In genomic region chr5:145231893-145232411, GRCm38 (mm10) we compare ENCODE assay signal across 8 mouse cellular contexts. TPM values are rescaled to one million over a fixed set of nuclear protein-coding genes. Genes with fewer than 3 reads are reported as not detected.
DNase-seq lines count a peak whose midpoint lies in the region; ATAC-seq and TF ChIP-seq lines count a peak whose summit lies in the region.

No protein-coding gene starts in this region.

- no peak; the same call in 1 of the 2 replicates for TF ChIP-seq POLR2A in embryonic fibroblast, embryonic 13.5 days (IDR thresholded peaks at IDR 0.05; ENCODE audit: low read depth, low read length)

- peak overlapping the region; percentile 99 for H3K4me3 ChIP-seq in heart, postnatal 0 days (ENCODE audit: low read depth, low read length)
- peak overlapping the region; percentile 89 for H3K4me3 ChIP-seq in embryonic fibroblast, embryonic 13.5 days (ENCODE audit: insufficient read depth, low read length)
- H3K4me3 ChIP-seq in limb, embryonic 13.5 days, result peak overlapping the region; percentile 99

- WGBS in heart, postnatal 0 days, result under 1% methylated on average over 49 of the region's 49 CpGs
- 0% methylated on average over 48 of the region's 49 CpGs for WGBS in limb, embryonic 13.5 days

- peak overlapping the region; percentile 79 for H3K4me2 ChIP-seq in heart, postnatal 0 days (ENCODE audit: low read depth, low read length)
- peak overlapping the region; percentile 79 for H3K4me2 ChIP-seq in limb, embryonic 13.5 days (replicated peaks)

- peak; percentile 16 for DNase-seq in heart, postnatal 0 days (ENCODE audit: low spot score)
- DNase-seq in heart, adult 8-10 months (ENCODE audit: low spot score), result no peak
- peak; percentile 56 for DNase-seq in Muller cell, postnatal 12 days (ENCODE audit: inconsistent ontology term)
- DNase-seq in skeletal muscle tissue, adult 2 months (ENCODE audit: low read depth, low spot score), result peak; percentile 7
- no peak for DNase-seq in gastrocnemius, postnatal 14 days
- DNase-seq in right cerebral cortex, adult 2 months (ENCODE audit: low spot score in 2 of 2), result no peak

- H3K27ac ChIP-seq in heart, postnatal 0 days (ENCODE audit: low read depth), result peak overlapping the region; percentile 98
- H3K27ac ChIP-seq in embryonic fibroblast, embryonic 13.5 days (ENCODE audit: insufficient read depth, low read length), result peak overlapping the region; percentile 44
- peak overlapping the region; percentile 84 for H3K27ac ChIP-seq in limb, embryonic 13.5 days

- H3K9ac ChIP-seq in heart, postnatal 0 days (replicated peaks; ENCODE audit: low read depth, low read length), result peak overlapping the region; percentile 100
- H3K9ac ChIP-seq in limb, embryonic 13.5 days, result peak overlapping the region; percentile 98

- TF ChIP-seq EP300 in heart, postnatal 0 days (IDR thresholded peaks at IDR 0.05; ENCODE audit: low read depth), result no peak

- H3K9me3 ChIP-seq in heart, postnatal 0 days (replicated peaks; ENCODE audit: control insufficient read depth, low read length), result no peaks in the 10 kb centered on the region
- H3K9me3 ChIP-seq in limb, embryonic 13.5 days, result no peaks in the 10 kb centered on the region

- TF ChIP-seq CTCF in heart, postnatal 0 days (IDR thresholded peaks at IDR 0.05; ENCODE audit: low read depth), result no peak
- no peak for TF ChIP-seq CTCF in embryonic fibroblast, embryonic 13.5 days (IDR thresholded peaks at IDR 0.05; ENCODE audit: borderline replicate concordance, insufficient read depth, low read length)

- peak; percentile 61 for ATAC-seq in heart, postnatal 0 days (ENCODE audit: insufficient read depth, low read depth)
- ATAC-seq in limb, embryonic 13.5 days (ENCODE audit: low FRiP score, low read depth), result peak; percentile 70

- H3K36me3 ChIP-seq in heart, postnatal 0 days (replicated peaks; ENCODE audit: control insufficient read depth, insufficient read depth, low read length), result peaks cover 35% of the 10 kb centered on the region
- peaks cover 36% of the 10 kb centered on the region for H3K36me3 ChIP-seq in limb, embryonic 13.5 days

- no peaks in the 10 kb centered on the region for H3K27me3 ChIP-seq in heart, postnatal 0 days (ENCODE audit: control insufficient read depth, insufficient read depth, low read length)
- no peaks in the 10 kb centered on the region for H3K27me3 ChIP-seq in limb, embryonic 13.5 days

- peaks cover 10% of the 10 kb centered on the region for H3K4me1 ChIP-seq in heart, postnatal 0 days (ENCODE audit: control insufficient read depth, insufficient read depth)
- no peaks in the 10 kb centered on the region for H3K4me1 ChIP-seq in embryonic fibroblast, embryonic 13.5 days (ENCODE audit: control insufficient read depth, insufficient read depth, low read length)
- H3K4me1 ChIP-seq in limb, embryonic 13.5 days, result peaks cover 18% of the 10 kb centered on the region

- intact Hi-C loops in gastrocnemius, postnatal 14 days (cut with DNase I; ENCODE audit: low total_unique reads), result loop anchor here (5.0 kb wide), 1 partner anchor 50 kb away; the partner anchor contains the start of gene Zscan25

RNA-seq across cellular contexts. Expression of gene Zfp655, which starts 0.4 kb away (rescaled TPM):
- 31.4 and 51.2 TPM in 2 replicates for total RNA-seq in heart, postnatal 0 days (2014; rRNA removed; ENCODE audit: low replicate concordance)
- polyA plus RNA-seq in heart, postnatal 0 days (2015; fragmentation: Nextera tagmentation; extraction: Ambion mirVana), result 29.2 and 33.4 TPM in 2 replicates
- 10 to 100 TPM; 29.1 to 31.3 (median 30.2) TPM for total RNA-seq in heart, adult 8-10 months (2022)
- polyA plus RNA-seq in embryonic fibroblast, embryonic 13.5 days (2011; ENCODE audit: insufficient read length, low read depth, missing spikeins), result 28.8 and 34.4 TPM in 2 replicates
- polyA plus RNA-seq in limb, embryonic 13.5 days (2015; fragmentation: Nextera tagmentation; extraction: Ambion mirVana), result 33.8 and 34.1 TPM in 2 replicates
- total RNA-seq in gastrocnemius, postnatal 14 days (2021), result 10 to 100 TPM; 11.1 to 13.4 TPM

RNA-seq across cellular contexts. Expression of gene Zkscan5, which starts 27.6 kb away (rescaled TPM):
- 17.0 and 19.2 TPM in 2 replicates for total RNA-seq in heart, postnatal 0 days (2014; rRNA removed; ENCODE audit: low replicate concordance)
- 7.8 and 8.6 TPM in 2 replicates for polyA plus RNA-seq in heart, postnatal 0 days (2015; fragmentation: Nextera tagmentation; extraction: Ambion mirVana)
- total RNA-seq in heart, adult 8-10 months (2022), result 10 to 100 TPM in 1 of 4 experiments, 1 to 10 TPM in 3; 8.2 to 10.1 (median 9.2) TPM
- 7.6 and 10.4 TPM in 2 replicates for polyA plus RNA-seq in embryonic fibroblast, embryonic 13.5 days (2011; ENCODE audit: insufficient read length, low read depth, missing spikeins)
- polyA plus RNA-seq in limb, embryonic 13.5 days (2015; fragmentation: Nextera tagmentation; extraction: Ambion mirVana), result 16.3 and 17.1 TPM in 2 replicates
- total RNA-seq in gastrocnemius, postnatal 14 days (2021), result 1 to 10 TPM; 7.8 to 8.2 TPM

RNA-seq across cellular contexts. Expression of gene Zkscan14, which starts 30.3 kb away (rescaled TPM):
- total RNA-seq in heart, postnatal 0 days (2014; rRNA removed; ENCODE audit: low replicate concordance), result 9.8 and 13.8 TPM in 2 replicates
- 6.3 and 7.9 TPM in 2 replicates for polyA plus RNA-seq in heart, postnatal 0 days (2015; fragmentation: Nextera tagmentation; extraction: Ambion mirVana)
- total RNA-seq in heart, adult 8-10 months (2022), result 1 to 10 TPM; 5.7 to 8.2 (median 6.5) TPM
- 3.0 and 3.3 TPM in 2 replicates for polyA plus RNA-seq in embryonic fibroblast, embryonic 13.5 days (2011; ENCODE audit: insufficient read length, low read depth, missing spikeins)
- 11.0 and 11.3 TPM in 2 replicates for polyA plus RNA-seq in limb, embryonic 13.5 days (2015; fragmentation: Nextera tagmentation; extraction: Ambion mirVana)
- 1 to 10 TPM; 7.5 to 8.1 TPM for total RNA-seq in gastrocnemius, postnatal 14 days (2021)

RNA-seq across cellular contexts. Expression of gene Atp5j2, which starts 40.1 kb away (rescaled TPM):
- 517 and 525 TPM in 2 replicates for total RNA-seq in heart, postnatal 0 days (2014; rRNA removed; ENCODE audit: low replicate concordance)
- 1,976 and 2,009 TPM in 2 replicates for polyA plus RNA-seq in heart, postnatal 0 days (2015; fragmentation: Nextera tagmentation; extraction: Ambion mirVana)
- total RNA-seq in heart, adult 8-10 months (2022), result 1,000 to 10,000 TPM; 1,197 to 1,936 (median 1,535) TPM
- 218 and 245 TPM in 2 replicates for polyA plus RNA-seq in embryonic fibroblast, embryonic 13.5 days (2011; ENCODE audit: insufficient read length, low read depth, missing spikeins)
- 649 and 683 TPM in 2 replicates for polyA plus RNA-seq in limb, embryonic 13.5 days (2015; fragmentation: Nextera tagmentation; extraction: Ambion mirVana)
- total RNA-seq in gastrocnemius, postnatal 14 days (2021), result 100 to 1,000 TPM; 553 to 667 TPM

RNA-seq across cellular contexts. Expression of gene Zscan25, which starts 48.3 kb away (rescaled TPM):
- total RNA-seq in heart, postnatal 0 days (2014; rRNA removed; ENCODE audit: low replicate concordance), result 9.9 and 17.1 TPM in 2 replicates
- 0.19 and 0.27 TPM in 2 replicates for polyA plus RNA-seq in heart, postnatal 0 days (2015; fragmentation: Nextera tagmentation; extraction: Ambion mirVana)
- 10 to 100 TPM in 3 of 4 experiments, 1 to 10 TPM in 1; 8.4 to 11.9 (median 10.7) TPM for total RNA-seq in heart, adult 8-10 months (2022)
- polyA plus RNA-seq in embryonic fibroblast, embryonic 13.5 days (2011; ENCODE audit: insufficient read length, low read depth, missing spikeins), result 7.2 and 8.1 TPM in 2 replicates
- polyA plus RNA-seq in limb, embryonic 13.5 days (2015; fragmentation: Nextera tagmentation; extraction: Ambion mirVana), result 0.59 and 0.79 TPM in 2 replicates
- 1 to 10 TPM; 8.0 to 8.8 TPM for total RNA-seq in gastrocnemius, postnatal 14 days (2021)

Comparison
In these comparisons a context has a peak if more than half of its experiments do, and no peak if none do; other contexts are left out.
1. DNase-seq: peak in heart, postnatal 0 days (single experiment), Muller cell, postnatal 12 days (single experiment) and skeletal muscle tissue, adult 2 months (single experiment); none in heart, adult 8-10 months (single experiment), gastrocnemius, postnatal 14 days (single experiment) and right cerebral cortex, adult 2 months (0 of 2).
2. H3K27ac ChIP-seq: peak in every context shown above with its lines; median percentile 98 in heart, postnatal 0 days; 84 in limb, embryonic 13.5 days; 44 in embryonic fibroblast, embryonic 13.5 days.
3. Peak in every context shown above with its lines, with median percentiles within 50 percentile points of each other: H3K4me3 ChIP-seq.